Mouse (Mus musculus): Measurements from ENCODE around the gene Rcan2. TPM values are rescaled to one million over a fixed set of nuclear protein-coding genes. Genes with fewer than 3 reads are reported as not detected.
"Not testable (repeated sequence)": the region's sequence is repeated elsewhere in the genome, so short reads cannot be mapped to it uniquely, and the experiment has no call there.

Gene Rcan2
- polyA plus RNA-seq, 1 experiment, result not detected

DNA sequence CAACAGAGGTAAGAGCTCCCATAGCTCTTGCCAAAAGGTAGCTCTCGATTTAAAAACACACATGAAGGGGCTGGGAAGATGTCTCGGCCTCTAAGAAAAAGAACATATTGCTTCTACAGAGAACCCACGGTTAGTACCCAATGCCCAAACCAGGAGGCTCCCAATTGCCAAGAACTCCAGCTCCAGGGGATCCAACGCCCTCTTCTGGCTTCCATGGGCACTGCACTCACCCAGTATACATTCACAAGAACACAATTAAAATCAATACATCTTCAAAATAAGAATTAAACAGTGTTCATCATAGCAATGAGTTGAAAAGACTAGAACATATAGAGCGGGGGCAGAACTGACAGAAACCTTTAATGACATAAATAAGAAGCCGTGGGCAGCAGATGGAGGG is 17.2 kb downstream of the Rcan2 start:
- Histone ChIP-seq H3K27me3 (ENCODE audit: control insufficient read depth) (no peaks in the 10 kb centered on the region), H3K4me1 (ENCODE audit: control insufficient read depth) (no peaks in the 10 kb centered on the region), H3K9me3 (ENCODE audit: control insufficient read depth, low read length) (no peaks in the 10 kb centered on the region), H3K4me3 (replicated peaks) (no peak overlapping the region), H3K36me3 (ENCODE audit: control insufficient read depth) (no peaks in the 10 kb centered on the region)
- TF ChIP-seq GATA1 (IDR thresholded peaks at IDR 0.05; ENCODE audit: low read length) (no peak), TAL1 (IDR thresholded peaks at IDR 0.05; ENCODE audit: low read length) (no peak)

DNA sequence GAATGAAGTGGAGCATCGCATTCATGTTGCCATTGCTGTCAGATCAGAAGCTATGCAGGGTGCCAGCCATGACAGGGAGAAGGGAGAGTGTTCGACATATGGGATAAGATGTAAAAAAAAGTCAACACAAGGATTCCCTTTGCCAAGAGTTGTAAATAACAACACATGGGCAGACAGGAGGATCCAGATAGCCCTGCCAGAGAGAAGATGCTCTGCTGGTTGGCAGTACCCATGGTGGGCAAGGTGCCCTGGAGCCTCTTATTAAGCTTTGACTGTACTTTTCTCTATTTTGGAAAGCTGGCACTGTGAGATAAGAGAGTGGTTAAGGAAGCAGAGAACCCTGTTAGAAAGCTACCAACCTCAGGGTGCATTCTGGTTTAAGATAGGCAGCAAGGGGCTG is 19.8 kb downstream of the Rcan2 start:
- H3K4me1 ChIP-seq (ENCODE audit: control insufficient read depth), result no peaks in the 10 kb centered on the region
- H3K36me3 ChIP-seq (ENCODE audit: control insufficient read depth), result no peaks in the 10 kb centered on the region
- no peaks in the 10 kb centered on the region for H3K27me3 ChIP-seq (ENCODE audit: control insufficient read depth)
- no peaks in the 10 kb centered on the region for H3K9me3 ChIP-seq (ENCODE audit: control insufficient read depth, low read length)
- TF ChIP-seq GATA1 (IDR thresholded peaks at IDR 0.05; ENCODE audit: low read length) (no peak), TAL1 (IDR thresholded peaks at IDR 0.05; ENCODE audit: low read length) (no peak)
- H3K4me3 ChIP-seq (replicated peaks), result no peak overlapping the region

DNA sequence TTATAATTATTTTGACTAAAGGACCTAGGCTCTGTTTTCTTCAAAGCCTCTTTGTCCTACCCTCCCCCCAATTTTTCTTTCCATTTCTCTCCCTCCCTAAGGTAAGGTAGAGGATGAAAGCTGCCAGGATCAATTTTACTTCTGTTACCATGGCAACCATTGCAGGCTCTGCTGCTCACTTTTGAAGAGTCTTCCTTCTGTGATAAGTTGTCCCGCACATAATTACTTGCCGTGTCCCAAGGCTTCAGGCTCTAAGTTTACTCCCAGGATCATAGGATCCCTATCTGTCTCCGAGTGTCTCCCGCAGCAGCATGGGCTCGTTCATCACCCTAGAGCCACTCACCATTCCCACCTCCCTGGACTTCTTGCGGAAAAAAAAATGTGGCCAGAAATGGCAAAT is 21.1 kb downstream of the Rcan2 start:
- Histone ChIP-seq H3K4me1 (ENCODE audit: control insufficient read depth) (no peaks in the 10 kb centered on the region), H3K9me3 (ENCODE audit: control insufficient read depth, low read length) (no peaks in the 10 kb centered on the region), H3K27me3 (ENCODE audit: control insufficient read depth) (no peaks in the 10 kb centered on the region), H3K4me3 (replicated peaks) (no peak overlapping the region), H3K36me3 (ENCODE audit: control insufficient read depth) (no peaks in the 10 kb centered on the region)
- TF ChIP-seq TAL1 (IDR thresholded peaks at IDR 0.05; ENCODE audit: low read length), result no peak
- TF ChIP-seq GATA1 (IDR thresholded peaks at IDR 0.05; ENCODE audit: low read length), result no peak

DNA sequence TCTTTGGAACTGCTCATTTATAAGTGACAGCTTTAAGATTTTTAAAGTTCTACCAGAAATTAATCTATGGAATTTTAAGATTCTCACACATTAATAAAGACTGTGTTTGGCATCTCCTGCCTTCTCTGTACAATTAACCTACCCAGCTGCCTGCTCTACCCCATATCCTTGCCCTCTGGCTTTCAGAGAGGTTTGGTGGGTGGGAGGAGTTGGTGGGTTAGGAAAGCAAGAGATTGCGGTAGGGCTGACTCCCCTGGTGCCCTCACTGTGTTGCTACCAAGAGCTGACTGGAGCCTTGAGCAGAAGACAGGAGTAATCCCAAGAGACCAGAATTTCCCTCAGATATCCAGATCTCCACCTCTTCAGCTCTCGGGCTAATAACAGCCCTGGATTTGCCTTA is 21.5 kb downstream of the Rcan2 start:
- no peak for TF ChIP-seq GATA1 (IDR thresholded peaks at IDR 0.05; ENCODE audit: low read length)
- TF ChIP-seq TAL1 (IDR thresholded peaks at IDR 0.05; ENCODE audit: low read length), result no peak
- no peak overlapping the region for H3K4me3 ChIP-seq (replicated peaks)
- H3K27me3 ChIP-seq (ENCODE audit: control insufficient read depth), result no peaks in the 10 kb centered on the region
- H3K4me1 ChIP-seq (ENCODE audit: control insufficient read depth), result no peaks in the 10 kb centered on the region
- H3K9me3 ChIP-seq (ENCODE audit: control insufficient read depth, low read length), result no peaks in the 10 kb centered on the region
- no peaks in the 10 kb centered on the region for H3K36me3 ChIP-seq (ENCODE audit: control insufficient read depth)

DNA sequence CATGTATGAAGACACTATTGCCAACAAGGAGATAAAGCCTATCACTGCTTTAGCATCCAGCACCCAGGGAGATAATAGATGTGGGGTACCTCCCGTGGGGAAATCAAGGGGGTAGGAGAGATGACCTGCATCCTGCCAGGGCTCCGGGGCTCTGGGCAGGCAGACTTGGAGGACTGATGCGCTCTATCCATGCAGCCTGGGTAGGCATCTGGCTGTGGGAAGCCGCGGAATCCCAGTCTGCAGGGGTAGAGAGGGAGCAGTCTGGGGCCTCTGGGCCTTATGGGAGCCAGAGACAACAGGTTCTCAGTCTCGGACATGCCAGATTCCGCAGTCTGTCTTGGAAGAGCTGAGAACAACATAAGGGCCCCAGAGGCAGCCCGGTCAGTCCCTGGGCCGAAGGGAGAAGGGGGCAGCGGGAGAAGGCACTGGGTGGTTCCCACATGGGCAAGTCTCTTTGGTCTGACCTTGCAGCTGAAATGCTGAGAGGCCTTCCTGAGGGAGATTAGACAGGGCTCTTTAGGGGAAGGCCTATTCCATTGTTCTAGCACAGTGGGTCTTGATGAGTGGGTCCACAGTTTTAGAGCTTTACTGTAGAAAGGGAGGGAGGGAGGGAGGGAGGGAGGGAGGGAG is 23.7 kb downstream of the Rcan2 start:
- no peaks in the 10 kb centered on the region for H3K36me3 ChIP-seq (ENCODE audit: control insufficient read depth)
- H3K9me3 ChIP-seq (ENCODE audit: control insufficient read depth, low read length), result no peaks in the 10 kb centered on the region
- no peaks in the 10 kb centered on the region for H3K4me1 ChIP-seq (ENCODE audit: control insufficient read depth)
- TF ChIP-seq GATA1 (IDR thresholded peaks at IDR 0.05; ENCODE audit: low read length) (no peak), TAL1 (IDR thresholded peaks at IDR 0.05; ENCODE audit: low read length) (no peak)
- H3K4me3 ChIP-seq (replicated peaks), result no peak overlapping the region
- H3K27me3 ChIP-seq (ENCODE audit: control insufficient read depth), result no peaks in the 10 kb centered on the region

DNA sequence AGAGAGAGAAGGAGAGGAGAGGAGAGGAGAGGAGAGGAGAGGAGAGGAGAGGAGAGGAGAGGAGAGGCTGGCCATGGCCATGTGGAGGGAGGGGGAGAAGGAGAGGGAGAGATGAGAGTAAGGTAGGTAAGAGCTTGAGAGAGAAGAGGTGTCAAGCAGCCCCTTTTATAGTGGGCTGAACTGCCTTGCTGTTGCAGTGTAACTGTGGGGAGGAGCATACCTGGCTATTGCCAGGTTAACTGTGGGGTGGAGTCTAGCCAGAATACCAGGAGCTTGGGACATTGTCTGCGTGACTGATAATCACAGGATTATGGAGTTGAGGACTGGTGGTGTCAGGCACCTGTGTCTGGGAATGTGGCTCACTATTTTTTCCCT is 24.2 kb downstream of the Rcan2 start:
- not testable (repeated sequence) for H3K4me3 ChIP-seq (replicated peaks); H3K36me3 ChIP-seq (ENCODE audit: control insufficient read depth); H3K9me3 ChIP-seq (ENCODE audit: control insufficient read depth, low read length); H3K27me3 ChIP-seq (ENCODE audit: control insufficient read depth); H3K4me1 ChIP-seq (ENCODE audit: control insufficient read depth)

DNA sequence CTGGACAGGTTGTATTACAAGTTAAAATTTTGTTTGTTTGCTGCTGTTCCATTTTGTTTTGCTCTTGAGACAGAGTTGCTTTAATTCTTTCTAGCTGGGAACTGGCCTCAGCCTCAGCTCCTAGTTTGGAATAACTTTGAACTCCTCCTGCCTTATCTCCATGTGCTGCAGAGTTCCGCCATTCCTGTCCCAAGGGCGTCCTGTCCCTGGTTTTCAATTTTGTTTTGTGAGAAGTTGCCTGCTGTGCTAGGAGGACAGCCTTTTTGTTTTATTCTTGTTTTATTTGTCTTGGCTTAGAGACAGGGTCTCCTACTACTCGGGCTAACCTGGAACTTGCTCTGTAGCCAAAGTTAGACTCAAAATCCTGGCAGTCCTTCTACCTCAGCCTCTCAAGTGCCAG is 26.1 kb downstream of the Rcan2 start:
- Histone ChIP-seq H3K27me3 (ENCODE audit: control insufficient read depth) (no peaks in the 10 kb centered on the region), H3K4me1 (ENCODE audit: control insufficient read depth) (no peaks in the 10 kb centered on the region), H3K4me3 (replicated peaks) (no peak overlapping the region), H3K36me3 (ENCODE audit: control insufficient read depth) (no peaks in the 10 kb centered on the region), H3K9me3 (ENCODE audit: control insufficient read depth, low read length) (no peaks in the 10 kb centered on the region)
- TF ChIP-seq TAL1 (IDR thresholded peaks at IDR 0.05; ENCODE audit: low read length) (no peak), GATA1 (IDR thresholded peaks at IDR 0.05; ENCODE audit: low read length) (no peak)

DNA sequence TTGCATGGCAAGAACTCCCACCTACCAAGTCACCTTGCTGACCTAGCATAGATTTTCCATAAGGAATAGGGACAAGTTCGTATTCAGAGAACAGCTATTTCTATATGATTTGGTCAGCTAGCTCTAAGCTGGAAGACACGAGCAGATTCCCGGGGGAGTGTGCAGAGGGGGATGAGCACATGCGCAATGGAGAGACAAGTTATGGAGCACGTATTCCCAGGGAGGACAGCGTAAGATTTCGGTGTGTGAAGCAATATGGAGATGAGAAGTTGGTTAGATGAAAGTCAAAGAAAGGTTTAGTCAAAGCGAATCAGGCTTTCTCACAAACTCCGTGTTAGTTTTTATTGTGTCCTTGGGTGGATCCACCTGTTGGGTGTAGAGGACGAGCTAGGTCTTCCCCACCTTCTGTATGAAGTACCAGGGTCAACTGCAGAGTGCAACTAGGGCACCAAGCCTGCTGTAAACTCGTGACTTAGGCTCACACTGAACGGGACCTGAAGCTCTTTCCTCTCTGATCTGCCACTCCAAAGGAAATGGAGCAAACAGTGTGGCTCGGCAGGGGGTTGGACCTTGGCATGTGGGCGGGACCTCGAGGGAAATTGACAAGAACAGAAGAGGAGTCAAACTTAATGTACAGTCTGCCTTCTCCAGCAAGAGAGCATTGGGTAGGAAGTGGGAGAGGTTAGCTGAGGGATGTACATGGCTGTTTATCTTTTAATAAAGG is 31.4 kb downstream of the Rcan2 start:
- Histone ChIP-seq H3K9me3 (ENCODE audit: control insufficient read depth, low read length) (no peaks in the 10 kb centered on the region), H3K4me1 (ENCODE audit: control insufficient read depth) (no peaks in the 10 kb centered on the region), H3K36me3 (ENCODE audit: control insufficient read depth) (no peaks in the 10 kb centered on the region), H3K4me3 (replicated peaks) (no peak overlapping the region), H3K27me3 (ENCODE audit: control insufficient read depth) (no peaks in the 10 kb centered on the region)
- no peak for TF ChIP-seq GATA1 (IDR thresholded peaks at IDR 0.05; ENCODE audit: low read length)
- no peak for TF ChIP-seq TAL1 (IDR thresholded peaks at IDR 0.05; ENCODE audit: low read length)

DNA sequence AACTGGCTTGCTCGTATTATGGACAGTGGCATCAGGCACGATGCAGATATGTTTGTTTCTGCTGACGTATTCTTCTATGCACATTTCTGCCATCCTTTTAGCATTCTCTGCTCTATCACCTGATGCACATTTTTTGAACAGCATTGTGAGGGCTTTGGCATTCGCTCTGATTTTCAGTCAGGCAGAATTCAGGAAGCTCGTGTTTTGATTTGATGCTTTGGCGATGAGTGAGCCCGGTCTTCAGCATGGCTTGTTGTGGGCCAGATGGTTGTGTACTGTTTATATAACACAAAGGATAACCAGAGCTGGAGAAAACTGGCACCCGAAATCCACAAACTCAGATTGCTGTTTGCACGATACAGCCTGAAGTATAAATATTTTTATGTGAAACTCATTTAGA is 39.1 kb downstream of the Rcan2 start:
- Histone ChIP-seq H3K4me1 (ENCODE audit: control insufficient read depth) (no peaks in the 10 kb centered on the region), H3K36me3 (ENCODE audit: control insufficient read depth) (no peaks in the 10 kb centered on the region), H3K9me3 (ENCODE audit: control insufficient read depth, low read length) (no peaks in the 10 kb centered on the region), H3K4me3 (replicated peaks) (no peak overlapping the region), H3K27me3 (ENCODE audit: control insufficient read depth) (no peaks in the 10 kb centered on the region)
- TF ChIP-seq TAL1 (IDR thresholded peaks at IDR 0.05; ENCODE audit: low read length) (no peak), GATA1 (IDR thresholded peaks at IDR 0.05; ENCODE audit: low read length) (no peak)

DNA sequence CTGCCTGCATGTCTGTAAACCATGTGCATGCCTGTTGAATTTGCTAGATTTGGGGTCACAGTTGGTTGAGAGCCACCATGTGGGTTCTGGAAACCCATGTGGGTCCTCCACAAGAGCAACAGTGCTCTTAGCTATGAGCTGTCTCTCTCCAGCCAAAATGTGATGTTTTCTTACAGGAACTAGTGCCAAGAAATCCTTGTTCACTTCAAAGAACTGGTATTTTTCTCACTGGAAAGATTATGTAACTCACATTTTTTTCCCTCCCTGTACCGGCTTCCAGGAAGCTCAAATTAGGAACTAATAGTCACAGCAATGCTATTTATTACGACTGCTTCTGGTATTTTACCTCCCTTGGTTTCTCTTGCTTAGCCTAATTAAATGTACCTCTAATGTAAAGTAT is 45.6 kb downstream of the Rcan2 start:
- TF ChIP-seq TAL1 (IDR thresholded peaks at IDR 0.05; ENCODE audit: low read length), result no peak
- TF ChIP-seq GATA1 (IDR thresholded peaks at IDR 0.05; ENCODE audit: low read length), result no peak
- Histone ChIP-seq H3K4me3 (replicated peaks) (no peak overlapping the region), H3K4me1 (ENCODE audit: control insufficient read depth) (no peaks in the 10 kb centered on the region), H3K36me3 (ENCODE audit: control insufficient read depth) (no peaks in the 10 kb centered on the region), H3K9me3 (ENCODE audit: control insufficient read depth, low read length) (no peaks in the 10 kb centered on the region), H3K27me3 (ENCODE audit: control insufficient read depth) (no peaks in the 10 kb centered on the region)
